Mouse (Mus musculus) gastrocnemius, adult 18-20 months (tissue): ENCODE measurements around the gene Nav1. TPM values are rescaled to one million over a fixed set of nuclear protein-coding genes. Genes with fewer than 3 reads are reported as not detected.
A peak's percentile ranks its signal among the peaks of the same experiment; 100 is the strongest.

Experiments
- DNase-seq: peaks from one replicate; pipeline ENCODE4 v3.0.0; 2021; ENCODE audit warnings: low spot score
- total RNA-seq, 2 experiments: library from RNA; stranded (reverse); gene quantifications; 2 replicates each; pipeline ENCODE4 v1.2.3; 2021

The Nav1 gene
- total RNA-seq, 2 experiments from 2014 or later = 8.4 to 11.4 TPM

- no peak for DNase-seq
These were observed 10.2 kb upstream of the Nav1 start for GRCm38 (mm10) chr1:135617344-135617743.

DNA sequence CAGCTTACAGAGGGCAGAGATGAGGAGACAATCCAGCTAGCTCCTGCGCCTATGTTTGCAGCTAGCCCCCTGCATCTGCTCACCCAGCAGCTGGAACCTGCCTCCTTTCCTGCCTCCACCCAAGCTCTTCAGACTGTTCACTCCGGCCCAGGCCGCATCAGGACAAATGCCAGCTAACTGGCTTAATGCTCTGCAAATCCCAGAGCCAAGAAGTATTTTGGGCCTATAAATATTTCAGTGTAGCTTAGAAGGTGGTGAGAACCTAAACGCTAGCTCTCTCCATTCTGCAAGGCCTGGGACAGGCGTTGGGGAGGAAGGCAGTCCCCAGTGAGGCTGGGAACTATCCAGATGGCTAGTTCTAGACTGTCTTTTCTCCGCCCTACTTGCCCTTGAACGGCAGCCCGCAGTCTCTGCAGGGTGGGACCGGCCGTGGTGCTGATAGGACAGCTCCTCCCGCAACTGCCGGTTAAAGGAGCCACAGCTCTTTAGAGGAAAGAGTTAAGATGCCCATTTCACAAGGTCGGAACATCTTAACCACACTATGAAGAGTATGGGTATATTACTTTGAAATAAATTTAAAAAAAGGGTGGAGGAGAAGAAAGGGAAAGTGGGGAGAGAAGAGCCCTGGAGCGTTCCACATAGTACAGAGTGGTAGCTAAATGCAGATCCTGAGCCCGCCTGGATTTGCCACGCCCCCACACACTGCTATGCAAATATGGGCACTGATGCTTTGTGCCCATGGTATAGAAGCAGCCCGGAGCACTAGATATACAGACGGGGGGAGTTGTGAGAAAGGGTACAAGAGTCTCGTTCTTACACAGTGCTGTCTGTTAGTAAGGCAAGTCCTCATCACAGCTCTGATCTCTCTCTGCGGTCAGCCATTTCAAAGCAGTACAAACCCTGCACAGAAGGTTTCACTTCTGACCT, 8.9 kb upstream of the Nav1 start:
- DNase-seq = peak; percentile 69

DNA sequence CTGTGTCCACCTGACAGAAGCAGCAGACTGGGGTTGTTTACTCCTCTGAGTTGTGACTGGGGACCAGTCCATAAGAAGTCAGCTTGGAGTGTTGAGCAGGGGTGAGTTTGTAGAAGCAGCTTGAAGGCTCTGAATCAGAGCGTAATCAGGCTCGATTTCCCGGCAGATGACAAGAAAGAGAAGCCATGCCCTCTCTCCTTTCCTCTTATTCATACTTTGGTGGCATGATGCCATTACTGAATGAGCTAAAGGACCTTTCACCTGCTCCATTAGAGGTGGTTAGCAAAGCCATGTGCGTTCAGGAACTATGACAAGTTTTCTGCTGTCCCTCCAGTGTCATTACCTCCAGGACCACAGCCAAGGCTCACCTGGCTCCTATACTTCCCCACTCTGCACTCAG, 2.5 kb upstream of the Nav1 start:
- DNase-seq = no peak

- no peak for DNase-seq
These were observed 610 bp downstream of the Nav1 start for GRCm38 (mm10) chr1:135606355-135607015.

DNA sequence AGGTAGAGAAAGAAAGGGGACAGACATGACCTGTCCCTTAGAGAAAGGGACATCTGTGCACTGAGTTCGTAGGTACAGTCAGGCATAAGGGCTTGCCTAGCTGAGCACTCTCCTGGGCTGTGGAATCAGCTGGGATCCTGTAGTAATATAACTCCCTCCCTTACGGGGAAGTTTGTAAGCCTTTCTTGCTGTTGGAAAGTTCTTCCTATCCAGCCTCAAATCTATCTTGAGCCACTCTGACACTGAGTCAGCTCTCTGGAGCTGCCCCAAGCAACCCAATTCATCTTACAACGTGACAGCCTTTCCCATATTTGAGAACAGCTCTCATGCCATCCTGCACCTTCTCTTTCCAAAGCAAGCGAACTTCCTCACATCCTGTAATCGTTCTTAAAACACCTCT, 1.6 kb downstream of the Nav1 start:
- no peak for DNase-seq

DNA sequence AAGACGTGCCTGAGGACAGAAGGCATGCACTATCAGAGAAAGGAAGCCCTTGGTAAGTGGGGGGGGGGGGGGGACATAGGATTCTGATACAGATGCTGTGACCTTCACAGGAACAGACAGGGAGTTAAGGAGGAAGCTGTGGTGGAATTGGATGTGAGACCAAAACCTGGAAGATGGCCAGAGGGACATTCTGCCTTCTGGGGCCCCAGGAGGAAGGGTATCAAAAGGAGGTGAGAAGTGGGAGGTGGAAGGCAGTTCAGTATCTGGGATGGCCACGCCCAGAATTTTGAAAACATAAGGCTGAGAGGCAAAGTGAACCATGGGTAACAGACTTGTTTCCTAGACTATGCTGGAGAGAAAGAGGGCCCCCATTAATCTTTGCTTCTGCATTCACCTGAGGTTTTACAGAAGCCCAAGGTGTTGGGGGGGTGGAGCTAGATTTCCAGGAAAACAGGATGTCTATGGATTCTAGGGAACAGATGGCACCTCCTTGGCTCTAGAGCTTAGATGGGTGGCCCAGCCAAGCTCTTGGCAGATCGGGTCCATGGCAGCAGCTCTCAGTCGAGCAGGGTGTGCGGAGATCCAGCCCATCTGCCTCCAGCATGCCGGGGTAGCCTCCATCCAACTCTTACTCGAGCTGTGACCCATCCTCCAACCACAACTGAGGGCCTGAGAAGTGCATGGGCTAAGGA, 2.6 kb downstream of the Nav1 start:
- no peak for DNase-seq

GRCm38 (mm10) chr1:135603121-135603870, 3.8 kb downstream of the Nav1 start:
- no peak for DNase-seq

DNA sequence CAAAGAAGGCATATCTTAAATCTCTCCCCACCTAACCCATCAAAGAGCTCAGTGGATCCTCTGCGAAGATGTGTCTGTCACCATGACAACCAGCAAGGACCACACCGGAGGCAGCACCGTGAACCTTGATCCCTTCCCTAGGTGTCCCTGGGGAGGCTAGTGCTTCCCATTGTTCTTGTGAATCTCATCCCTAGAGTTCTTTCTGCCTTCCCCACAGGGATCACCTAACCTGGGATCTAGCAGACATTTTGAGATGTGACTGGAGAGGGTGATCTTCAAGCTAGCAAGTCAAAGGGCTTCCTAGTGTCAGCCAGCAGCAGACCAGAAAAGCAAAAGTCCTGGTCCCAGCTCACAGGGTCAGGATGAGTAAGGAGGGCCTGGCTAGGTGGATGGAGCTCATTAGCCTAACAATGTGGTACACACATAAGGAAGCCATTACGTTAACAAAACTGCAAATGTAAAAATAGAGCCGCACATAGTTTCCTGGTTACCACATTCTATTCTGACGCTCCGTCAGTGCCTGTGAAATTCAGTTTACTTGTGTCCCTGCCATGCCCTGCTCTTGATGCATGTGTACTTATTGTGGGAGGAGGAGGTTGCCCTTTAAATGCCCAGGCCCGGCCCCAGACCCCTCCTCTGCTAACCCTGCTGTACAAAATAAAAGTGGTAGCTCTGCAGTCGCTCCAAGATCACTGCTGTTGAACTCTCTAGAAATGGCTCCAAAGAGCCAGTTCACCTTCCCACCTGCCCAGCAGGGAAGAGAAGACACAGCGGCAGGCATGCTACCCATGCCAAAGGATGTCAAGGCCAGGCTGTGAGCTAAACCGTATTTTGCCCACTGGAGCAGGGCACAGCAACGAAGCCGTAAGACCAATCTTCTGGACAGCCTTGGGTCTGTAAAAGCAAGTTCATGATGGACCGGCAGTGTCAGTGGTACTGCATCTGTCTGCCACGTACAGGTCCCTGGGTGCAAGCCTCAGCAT, 6.8 kb downstream of the Nav1 start:
- no peak for DNase-seq

DNA sequence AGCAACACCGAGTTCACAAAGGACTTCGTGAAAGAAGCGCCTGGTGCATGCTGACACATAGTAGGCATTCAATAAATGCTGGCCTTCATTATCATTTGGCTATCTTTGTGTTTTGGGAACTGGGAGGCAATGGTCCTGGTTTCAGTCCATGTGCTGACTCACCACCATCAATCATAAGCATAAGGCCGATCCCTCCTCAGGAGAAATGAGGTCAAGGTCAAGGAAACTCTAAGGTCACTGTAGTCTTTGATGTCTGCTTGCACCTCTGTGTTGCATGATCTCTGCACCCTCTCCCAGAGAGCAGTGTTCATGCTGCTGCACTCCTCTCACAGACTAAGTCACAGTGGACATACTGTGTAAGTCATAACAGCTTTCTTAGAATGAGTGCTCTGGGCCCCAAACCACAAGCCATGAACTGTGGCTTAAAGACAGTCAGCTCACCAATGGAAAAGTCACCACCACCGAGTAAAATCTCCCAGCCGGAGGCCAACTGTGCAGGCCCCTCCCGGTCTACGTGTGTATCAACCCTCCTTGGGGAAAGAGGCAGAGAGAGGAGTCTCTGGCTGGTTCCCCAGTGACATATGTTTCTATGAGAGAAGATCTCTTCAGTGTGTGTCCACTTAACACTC, 8.7 kb downstream of the Nav1 start:
- no peak for DNase-seq

DNA sequence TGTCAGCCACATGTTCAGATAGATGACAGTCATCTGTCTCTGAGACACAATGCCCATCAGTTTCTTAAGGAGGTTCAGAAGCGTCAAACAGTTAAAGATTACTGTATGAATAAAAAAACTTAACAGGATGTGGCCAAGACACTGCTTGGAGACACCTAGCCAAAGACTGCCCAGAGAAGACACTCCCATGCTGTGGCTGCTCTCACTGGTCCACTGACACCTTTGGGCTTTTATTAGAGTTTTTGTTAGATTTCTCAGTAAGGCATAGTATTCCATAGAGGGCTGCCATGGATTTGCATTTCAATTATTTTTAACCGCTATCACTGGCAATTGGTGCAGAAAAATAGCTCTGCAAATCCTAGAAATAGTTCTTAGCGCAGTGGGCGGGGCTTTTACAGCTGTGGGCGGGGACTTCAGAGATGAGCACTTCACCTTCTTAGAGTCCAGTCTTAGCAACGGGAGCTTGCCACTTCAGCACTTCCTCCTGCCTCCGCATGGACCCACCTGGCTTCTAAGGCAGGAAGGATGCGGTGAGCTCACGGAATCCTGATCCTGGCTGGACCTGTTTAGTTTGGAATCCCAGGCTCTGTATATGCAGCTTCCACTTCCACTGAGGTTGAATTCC, 12.7 kb downstream of the Nav1 start:
- no peak for DNase-seq

DNA sequence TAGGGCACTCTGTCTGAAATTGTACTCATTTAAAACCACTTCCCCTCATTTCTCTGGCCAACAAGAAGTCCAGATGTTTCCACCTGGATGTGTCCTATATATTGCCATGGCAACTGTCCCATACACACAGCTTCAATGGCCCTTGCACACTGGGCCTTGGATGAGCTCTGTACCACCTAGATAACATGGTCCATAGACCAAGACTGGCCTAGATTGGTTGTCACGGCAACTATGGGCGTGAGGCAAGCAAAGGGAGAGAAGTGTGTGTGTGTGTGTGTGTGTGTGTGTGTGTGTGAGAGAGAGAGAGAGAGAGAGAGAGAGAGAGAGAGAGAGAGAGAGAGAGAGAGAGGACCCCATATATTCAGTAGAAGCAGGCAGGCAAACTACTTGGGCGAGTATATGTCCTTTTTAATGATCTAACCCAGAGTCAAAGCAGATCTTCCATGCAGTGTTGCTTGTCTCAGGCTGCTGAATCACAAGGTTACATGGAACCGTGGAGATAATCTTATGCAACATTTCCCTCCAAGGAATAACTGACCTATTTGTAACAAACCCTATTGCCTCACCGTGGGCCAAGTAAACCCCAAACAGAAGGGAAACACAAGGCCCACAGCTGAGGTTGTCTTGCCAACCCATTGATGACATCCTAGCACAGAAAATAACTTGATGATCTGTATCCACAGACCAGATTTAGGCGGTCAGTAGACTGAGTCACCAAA, 13.4 kb downstream of the Nav1 start:
- DNase-seq = peak; percentile 64

GRCm38 (mm10) chr1:135590776-135591175, 16.3 kb downstream of the Nav1 start:
- peak; percentile 62 for DNase-seq

- DNase-seq = no peak
These were observed 18.1 kb downstream of the Nav1 start for GRCm38 (mm10) chr1:135588973-135589372.

DNA sequence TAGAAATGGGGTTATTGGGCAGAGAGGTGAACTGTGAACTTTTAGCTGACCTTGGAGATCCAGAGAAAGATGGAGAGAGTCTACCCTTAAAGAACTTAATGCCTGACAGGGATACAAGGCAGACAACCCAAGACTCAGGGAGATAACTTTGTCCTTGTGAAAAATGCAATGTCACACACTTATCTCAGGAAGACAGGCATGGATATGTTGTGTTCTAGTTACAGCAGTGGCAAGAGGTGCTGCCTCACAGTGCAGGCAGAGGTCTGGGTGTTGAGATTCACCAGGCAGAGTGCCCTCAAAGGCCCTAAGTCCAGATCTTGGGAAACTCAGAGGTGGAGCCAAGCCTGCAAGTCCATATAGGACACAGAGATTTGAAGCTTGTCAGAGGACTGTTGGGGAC, 20.2 kb downstream of the Nav1 start:
- DNase-seq = no peak

DNA sequence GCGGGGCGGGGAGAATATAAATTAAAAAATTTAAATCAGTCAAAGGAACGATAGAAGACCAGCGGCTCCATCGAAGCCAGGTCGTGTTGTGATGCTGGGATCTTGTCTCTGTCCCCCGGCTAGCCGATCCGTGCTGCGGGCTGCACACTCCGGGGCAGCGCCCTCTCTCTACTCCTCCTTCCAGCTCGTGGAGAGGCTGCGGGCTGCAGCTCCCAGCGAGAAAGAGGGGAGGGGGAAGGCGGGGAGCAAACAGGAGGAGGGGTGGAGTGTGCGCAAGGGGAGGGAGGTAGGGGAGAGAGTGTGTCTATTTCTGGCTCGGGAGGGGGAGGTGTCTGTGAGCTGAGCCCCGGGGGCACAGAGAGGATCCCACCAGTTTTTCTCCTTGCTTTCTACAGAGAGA, 21.5 kb downstream of the Nav1 start:
- DNase-seq = peak; percentile 42

DNA sequence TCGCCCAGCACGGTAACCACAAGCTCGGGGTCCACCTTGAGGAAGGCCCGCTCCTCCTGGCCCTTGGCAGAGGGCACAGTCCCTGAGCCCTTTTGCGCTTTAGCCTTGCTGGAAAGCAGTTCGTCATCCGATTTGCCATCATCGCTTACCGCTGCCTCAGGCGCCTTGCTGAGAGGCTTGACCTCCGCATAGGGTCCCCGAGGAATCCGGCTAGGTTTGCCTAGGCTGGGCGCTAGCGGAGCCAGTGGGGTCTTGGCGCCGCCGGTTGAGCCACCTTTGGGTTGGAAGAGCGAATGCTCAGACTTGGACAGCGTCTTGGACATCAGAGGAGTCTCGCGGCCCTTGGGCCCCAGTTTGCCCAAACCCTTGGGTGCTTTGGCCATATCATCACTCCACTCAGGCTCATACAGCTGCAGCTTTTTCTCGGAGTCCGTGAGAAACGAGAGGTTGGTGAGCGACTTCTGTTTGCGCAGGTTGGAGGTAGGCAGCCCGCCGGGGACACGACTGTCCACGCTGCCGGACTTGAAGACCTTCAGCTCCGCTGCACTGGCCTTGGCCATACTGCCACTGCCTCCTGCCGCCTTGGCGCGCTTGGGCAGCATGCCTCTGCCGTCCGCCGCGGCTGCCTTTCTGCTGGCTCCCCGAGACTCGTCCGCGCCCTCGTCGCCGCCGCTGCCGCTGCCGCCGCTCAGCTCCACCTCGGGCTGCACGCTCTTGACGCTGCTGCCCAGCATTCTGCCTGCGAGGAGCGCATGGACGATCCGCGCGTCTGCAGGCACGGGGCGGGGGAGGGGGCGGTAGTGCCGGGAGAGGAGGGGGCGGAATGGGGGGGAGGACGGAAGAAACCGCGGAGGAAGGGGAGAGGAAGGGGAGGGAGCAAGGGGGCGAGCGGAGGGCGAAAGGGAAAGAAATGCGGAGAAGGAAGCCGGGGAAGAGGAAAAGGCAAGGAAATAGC, 22.2 kb downstream of the Nav1 start:
- peak; percentile 20 for DNase-seq
